Mouse (Mus musculus) left cerebral cortex, postnatal 10 days (tissue): Measurements from ENCODE around the gene Gm10643. TPM values are rescaled to one million over a fixed set of nuclear protein-coding genes. Genes with fewer than 3 reads are reported as not detected.

ENCODE experiments used
- DNase-seq, 2 experiments: peaks; one replicate each; pipeline ENCODE4 v3.0.0; 2021 to 2022; ENCODE audit warnings: low spot score in 2 of 2, mixed read lengths in 1 of 2; ENCODE audit errors: extremely low spot score in 1 of 2
- intact Hi-C: fragments of 180-260 bp; cut with DNase I; formaldehyde crosslinking; loops from one replicate; pipeline ENCODE4 v1.15.1; 2025
- total RNA-seq, 2 experiments: library from RNA; stranded (reverse); gene quantifications; 2 replicates each; pipeline ENCODE4 v1.2.3; 2021

Gene Gm10643
- total RNA-seq, result 1 to 10 TPM; 2.8 to 3.1 TPM

DNA sequence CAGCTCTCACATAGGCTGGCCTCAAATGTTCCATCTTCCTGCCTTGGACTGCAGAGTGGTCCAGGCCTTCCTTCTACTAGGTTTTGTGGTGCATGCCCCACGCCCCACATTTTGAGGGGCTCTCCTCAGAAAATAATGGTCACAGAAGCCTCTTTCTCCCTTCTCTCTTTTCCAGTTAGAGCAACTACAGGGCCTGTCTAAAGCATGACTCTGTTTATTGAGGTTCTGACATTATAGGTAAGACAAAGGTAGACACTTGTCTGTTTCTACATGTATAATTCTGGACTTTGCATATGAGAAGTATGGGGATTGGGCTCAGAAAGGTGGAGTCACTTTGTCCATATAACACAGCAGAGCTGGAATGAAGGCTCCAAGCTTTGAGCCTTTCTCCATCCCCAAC, at the start of gene Gm10643:
Gene Gm10643, minus strand, starts transcription at position 101 of the 400 bp plus-strand sequence.
- intact Hi-C loops, result no loop called here
- no peak for DNase-seq

DNA sequence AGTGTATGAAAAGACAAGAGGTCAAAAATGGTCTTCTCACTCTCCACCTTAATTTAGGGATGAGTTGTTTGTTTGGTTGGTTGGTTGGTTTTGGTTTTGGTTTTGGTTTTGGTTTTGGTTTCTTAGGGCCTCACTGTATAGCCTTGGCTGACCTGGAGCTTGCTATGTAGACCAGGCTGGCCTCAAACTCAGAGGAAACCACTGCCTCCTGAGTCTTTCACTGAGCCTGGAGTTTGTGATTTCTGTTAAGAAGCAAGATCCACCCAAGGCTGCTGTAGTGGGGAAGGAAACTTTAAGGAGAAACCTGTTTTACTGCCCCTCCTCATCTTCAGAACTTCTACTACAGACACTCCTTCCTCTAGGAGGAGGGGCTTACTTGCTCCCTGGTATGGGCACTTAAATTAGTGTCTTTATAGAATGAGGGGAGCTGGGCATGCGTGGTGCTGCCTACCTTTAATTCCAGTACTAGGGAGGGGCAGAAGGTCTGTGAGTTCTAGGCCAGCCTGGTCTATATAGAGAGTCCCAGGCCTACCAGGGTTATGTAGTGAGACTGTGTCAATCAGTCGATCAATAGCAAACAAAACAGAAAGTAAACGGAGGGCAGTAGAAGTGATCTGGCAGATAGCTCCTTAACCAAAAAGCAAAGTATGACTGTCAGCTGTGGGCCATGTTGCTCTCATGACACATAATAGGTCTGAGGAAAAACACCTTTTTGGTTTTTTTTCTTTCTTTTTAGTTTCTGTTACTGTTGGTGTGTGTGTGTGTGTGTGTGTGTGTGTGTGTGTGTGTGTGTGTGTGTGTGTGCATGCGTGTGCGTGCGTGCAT, 41.5 kb upstream of the Gm10643 start:
- no peak for DNase-seq
- intact Hi-C loops, result loop anchor here (10.0 kb wide), 1 partner anchor 72 kb away; no protein-coding TSS in a partner anchor

DNA sequence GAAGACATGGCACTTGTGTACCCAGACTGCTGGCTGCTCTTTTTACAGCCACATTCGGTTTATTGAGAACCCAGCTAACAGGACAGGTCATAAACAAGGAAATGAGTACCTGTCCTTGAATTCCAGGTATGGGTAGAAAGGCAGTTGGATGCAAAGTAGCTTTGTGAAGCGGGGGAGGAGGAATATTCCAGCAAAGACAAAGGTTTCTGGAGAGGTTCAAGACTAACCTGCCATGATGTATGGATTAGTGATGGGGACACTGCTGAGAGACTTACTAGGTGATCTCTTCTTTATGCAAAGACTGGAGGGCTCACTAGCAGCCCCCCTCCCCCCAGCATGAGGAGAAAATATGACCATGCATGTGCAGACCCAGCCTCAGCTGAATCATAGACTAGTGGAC, 40.7 kb upstream of the Gm10643 start:
- no peak for DNase-seq
- intact Hi-C loops, result loop anchor here (10.0 kb wide), 1 partner anchor 71 kb away; no protein-coding TSS in a partner anchor

DNA sequence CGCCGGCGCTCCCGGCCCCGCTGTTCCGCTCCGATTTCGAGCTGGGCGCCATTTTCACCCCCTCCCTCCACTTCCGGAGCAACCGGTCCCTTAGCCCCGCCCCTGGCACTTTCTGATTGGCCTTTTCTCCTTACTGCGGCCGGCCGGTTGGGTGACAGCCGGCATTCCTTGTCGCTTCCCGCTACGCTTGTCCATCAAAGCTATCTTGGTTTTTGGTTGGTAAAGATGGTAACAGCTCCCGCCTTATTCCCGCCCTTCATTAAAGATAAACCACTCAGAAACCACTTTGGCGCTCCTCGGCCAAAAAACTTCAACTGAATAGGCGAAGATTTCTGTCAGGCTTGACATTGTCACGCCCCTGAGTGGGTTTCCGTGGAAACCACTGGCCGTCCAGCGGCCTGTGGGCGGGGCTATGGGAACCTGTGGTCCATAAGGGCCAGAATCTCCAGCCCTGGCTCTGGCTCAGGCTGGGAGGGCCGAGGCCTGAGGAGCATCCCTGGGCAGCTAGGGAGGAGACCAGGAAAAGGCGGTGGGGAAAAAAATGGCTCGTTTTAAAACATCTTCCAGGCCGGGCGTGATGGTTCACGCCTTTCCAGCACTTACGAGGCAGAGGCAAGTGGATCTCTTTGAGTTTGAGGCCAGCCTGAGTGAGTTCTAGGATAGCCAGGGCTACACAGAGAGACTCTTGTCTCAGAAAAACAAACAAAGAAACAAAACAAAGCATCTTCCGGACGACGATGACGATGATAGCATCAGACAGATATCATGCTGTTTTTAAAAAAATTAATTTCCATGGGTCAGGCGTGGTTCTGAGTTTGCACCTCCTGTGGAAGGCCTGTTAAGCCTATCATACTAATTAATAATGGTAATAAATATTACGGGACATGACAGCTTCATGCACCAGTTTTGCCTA, 40.0 kb upstream of the Gm10643 start, which contains the start of gene Dcaf15:
Gene Dcaf15, minus strand, starts transcription at position 72 of the 913 bp plus-strand sequence.
- intact Hi-C loops, result loop anchor here (10.0 kb wide), 1 partner anchor 70 kb away; no protein-coding TSS in a partner anchor
- DNase-seq, result peak; percentile 99

DNA sequence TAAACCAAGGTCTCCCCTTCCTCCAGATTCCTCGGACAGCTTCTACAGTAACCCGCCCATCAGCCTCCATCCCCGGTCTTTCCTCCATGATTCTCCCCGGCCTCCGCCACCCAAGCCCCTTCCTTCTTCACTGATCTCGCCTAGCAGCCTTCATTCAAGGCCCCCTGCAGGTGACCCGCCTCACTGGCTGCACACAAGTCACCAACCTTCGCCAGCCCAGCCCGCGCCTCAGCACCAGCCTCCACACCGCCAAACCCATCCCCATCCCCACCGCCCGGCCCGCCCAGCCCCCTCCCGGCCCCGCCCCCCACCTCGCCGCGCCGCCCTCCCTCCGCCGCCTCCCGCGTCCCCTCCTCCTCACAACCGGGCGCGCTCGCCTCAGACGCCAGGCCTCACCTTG, 39.3 kb upstream of the Gm10643 start:
- DNase-seq, result peak in 1 of 2 experiments; percentile 80
- intact Hi-C loops, result loop anchor here (10.0 kb wide), 1 partner anchor 69 kb away; no protein-coding TSS in a partner anchor

DNA sequence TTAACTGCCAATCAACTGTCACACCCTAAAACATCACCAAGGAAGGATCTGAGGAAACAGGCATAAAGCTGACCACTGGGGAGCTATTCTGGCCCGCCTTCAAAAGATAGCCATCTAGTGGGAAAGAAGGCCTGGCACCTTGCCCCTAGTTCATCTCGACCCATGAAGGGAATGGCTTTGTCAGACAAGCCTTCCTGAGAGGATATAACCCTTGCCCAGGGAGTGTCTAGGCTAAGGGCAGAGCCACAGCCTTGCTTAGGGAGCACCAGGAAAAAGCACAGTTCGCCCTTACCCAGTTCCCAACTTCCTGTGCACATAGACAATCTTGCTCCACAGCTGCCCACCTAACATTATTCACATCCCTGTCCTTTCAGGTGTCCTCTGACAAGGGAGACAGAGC, 38.7 kb upstream of the Gm10643 start:
- intact Hi-C loops, result loop anchor here (10.0 kb wide), 1 partner anchor 69 kb away; no protein-coding TSS in a partner anchor
- no peak for DNase-seq

DNA sequence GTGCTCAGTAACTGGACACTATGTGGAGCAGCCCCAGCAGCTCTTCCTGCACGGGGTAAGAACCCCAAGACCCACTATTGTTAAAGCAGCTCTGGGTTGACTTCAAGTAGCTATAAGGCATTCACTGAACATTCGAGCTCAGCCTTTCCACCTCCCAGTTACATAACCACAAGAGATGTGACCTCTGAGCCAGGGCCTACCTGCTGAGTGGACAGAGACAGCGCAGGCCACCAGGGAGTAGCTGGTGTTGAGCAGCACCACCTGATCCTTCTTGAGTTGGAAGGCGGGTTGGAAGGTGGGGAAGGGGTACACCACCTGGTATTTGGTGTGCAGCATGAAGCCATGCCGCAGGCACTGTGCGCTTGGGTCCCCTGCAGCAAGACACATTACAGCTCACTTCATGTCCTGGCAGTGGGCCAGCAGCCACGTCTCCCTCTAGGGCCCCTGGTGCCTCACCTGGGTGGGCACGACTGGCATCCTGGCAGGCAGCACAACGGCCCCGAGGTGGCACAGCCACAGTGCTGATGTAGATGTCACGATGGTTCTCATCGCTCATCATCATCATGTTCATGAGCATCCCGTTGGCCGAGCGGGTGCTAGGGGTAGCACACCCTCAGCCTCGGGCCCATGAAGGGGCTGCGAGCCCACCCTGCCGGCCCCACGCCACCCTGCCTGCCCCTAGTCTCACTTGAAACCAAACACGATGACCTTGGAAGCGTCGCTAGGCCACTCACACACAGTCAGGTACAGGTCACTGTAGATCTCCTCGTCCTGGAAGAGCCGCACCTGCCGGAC, 36.7 kb upstream of the Gm10643 start:
- intact Hi-C loops, result loop anchor here (10.0 kb wide), 1 partner anchor 67 kb away; no protein-coding TSS in a partner anchor
- DNase-seq, result no peak

DNA sequence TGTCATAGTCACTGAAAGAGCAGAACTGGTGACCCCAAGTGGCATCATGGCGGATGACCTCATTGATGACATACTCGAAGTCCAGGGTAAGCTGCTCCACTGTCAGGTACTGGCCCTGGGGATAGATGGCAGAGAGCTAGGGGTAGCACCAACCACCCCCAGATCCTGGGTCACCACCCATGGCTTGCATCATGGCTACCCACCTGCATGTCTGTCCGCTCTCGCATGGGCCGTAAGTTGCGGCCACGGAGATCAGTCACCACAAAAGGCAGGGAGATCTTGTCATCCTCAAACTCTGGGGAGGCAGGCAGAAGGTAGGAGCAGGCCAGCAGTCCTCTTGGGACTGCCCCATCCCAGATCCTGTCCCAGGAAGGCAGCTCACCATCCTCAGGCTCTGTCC, 33.4 kb upstream of the Gm10643 start:
- no peak for DNase-seq
- intact Hi-C loops, result loop anchor here (5.0 kb wide), 1 partner anchor 39 kb away; no protein-coding TSS in a partner anchor

DNA sequence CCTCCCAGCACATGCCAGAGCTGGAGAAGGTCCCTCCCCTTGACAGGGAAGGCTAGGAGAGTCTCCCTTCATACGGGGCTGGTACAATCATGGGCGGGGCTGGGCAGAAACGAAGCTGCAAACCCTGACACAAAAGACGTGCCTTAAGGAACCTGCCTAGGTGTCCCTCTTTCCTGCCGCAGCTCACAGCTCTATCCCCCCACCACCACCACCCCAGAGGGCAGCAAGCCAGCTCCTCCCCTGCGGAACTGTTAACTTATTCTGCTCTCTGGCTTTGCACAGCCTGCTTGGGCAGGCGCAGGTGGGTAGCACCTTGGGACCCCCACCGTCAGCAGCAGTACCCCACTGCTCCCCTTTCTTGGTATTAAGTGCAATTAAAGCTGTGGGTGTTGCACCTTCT, 31.1 kb upstream of the Gm10643 start:
- no peak for DNase-seq
- intact Hi-C loops, result loop anchor here (5.0 kb wide), 1 partner anchor 41 kb away; no protein-coding TSS in a partner anchor

DNA sequence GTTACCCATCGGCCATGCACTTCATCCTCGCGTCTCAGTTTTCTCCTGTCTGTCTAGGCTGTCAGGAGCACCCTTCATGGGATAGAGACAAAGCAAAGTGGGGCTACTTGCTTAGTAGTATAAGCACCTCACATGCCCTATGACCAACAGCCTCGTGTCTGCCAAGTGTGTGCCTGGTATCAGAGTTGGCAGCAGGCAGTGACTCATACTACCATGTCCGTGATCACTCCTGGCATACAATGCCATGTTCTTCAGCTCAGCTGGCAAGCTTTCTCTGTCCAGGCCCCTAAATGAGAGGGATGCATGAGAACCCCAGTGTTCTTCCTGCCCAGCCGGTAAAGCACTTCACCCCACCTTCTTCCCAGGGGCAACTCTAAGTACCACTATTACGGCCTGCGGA, 25.6 kb upstream of the Gm10643 start:
- intact Hi-C loops, result no loop called here
- no peak for DNase-seq

DNA sequence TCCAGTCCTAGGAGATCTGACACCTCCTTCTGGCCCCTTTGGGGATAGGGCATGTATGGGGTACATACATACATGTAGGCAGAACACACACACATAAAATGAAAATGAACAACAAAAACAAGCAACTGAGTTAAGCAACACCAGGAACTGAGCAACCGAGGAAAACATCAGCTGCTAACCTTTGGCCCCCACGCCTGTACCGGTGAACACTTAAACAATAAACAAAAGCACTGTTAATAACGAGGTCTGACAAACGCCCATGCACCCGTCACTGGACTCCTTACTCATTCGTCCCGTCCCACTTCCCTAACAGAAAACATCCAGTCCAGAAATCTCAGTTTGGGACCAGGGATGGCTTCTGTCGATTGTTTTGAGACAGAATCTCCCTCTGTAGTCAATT, 24.3 kb upstream of the Gm10643 start:
- intact Hi-C loops, result no loop called here

DNA sequence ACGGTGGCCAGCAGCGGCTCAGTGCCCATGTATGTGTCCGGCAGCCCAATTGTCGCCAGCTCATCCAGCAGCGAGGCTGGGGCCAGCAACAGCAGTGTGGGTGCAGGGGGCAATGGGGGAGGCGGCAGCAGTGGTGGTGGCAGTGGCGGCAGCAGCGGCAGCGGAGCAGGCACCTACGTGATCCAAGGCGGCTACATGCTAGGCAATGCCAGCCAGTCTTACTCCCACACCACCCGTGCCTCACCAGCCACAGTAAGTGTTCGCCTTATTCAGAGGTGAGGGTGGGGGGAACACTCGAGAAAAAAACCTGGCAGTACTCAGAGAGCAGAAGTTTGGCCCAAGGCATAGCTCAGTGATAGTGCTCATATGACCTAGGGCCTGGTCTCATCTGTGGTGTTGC, 22.9 kb upstream of the Gm10643 start:
- intact Hi-C loops, result no loop called here
- no peak for DNase-seq

More for the DNA sequence above, 24.3 kb upstream of the Gm10643 start:
- no peak for DNase-seq

DNA sequence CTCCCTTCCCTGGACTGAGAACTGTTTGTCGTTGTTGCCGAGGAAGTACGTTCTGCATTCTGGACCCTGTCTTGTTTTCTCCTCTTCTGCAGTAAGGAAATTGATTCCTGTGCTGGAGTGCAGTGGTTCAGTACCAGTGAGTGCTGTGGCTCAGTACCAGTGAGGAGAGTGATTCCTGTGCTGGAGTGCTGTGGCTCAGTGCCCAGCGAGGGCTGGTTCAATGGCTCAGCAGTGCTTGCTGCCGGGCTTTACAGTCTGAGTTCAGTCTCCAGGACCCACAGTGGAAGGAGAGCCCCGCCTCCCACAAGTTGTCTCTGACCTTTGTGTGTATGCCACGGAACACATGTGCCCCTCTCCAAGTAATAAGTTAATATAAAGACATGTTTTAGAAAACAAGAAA, 22.2 kb upstream of the Gm10643 start:
- intact Hi-C loops, result no loop called here
- DNase-seq, result no peak

DNA sequence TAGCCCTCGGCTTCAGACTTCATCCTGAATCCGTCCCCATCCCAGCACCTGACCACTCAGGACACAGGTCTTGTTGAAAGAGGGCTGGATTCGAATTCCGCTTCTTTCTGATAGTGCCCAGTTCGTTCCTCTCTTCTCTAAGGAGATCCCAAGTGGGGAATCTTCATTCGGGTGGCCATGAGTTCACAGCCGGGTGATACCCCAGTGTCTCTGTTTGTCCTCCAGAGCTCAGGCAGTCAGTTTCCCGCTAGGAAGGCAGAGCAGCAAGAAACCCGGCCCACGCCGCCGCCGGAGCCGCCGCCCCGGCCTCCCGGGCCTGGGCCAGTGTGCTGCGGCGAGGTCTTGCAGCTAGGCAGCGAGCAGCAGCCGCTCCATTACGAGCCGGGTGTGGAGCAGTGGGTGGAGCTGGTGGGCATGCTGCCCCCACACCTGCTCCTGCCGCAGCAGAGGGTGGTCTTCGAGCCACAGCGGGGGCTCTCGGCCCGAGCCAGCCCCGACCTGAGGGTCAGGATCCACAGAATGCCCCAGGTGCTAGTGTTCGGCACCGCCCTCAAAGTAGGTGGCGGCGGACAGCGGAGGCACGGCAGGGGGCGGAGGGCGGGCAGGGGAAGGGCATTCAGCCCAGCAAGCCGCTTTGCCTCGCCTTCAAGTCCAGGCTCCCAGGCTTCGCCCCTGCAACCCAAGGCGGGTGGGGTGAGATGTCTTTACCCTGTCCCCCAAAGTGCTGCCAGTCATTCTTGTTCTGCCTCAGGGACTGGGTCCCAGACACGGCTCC, 19.6 kb upstream of the Gm10643 start:
- DNase-seq, result no peak
- intact Hi-C loops, result no loop called here

DNA sequence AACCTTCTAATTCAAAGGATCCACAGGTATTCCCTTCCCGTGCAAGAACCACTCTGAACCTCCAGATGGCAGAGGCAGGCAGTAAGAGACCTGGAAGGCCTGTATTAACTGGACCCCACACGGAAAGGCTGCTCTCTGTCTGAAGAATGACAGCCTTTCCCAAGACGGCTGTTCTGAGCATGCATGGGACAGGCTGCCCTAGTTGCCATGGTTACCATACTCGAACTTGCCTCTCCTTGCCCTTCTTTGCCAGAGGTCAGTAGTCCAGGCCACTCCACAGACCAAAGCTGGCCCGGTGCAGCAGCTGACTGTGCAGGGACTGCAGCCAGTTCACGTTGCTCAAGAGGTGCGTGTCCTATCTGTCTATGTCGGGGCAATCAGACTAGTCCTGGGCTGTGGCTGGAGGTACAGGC, 18.9 kb upstream of the Gm10643 start:
- intact Hi-C loops, result no loop called here
- no peak for DNase-seq

DNA sequence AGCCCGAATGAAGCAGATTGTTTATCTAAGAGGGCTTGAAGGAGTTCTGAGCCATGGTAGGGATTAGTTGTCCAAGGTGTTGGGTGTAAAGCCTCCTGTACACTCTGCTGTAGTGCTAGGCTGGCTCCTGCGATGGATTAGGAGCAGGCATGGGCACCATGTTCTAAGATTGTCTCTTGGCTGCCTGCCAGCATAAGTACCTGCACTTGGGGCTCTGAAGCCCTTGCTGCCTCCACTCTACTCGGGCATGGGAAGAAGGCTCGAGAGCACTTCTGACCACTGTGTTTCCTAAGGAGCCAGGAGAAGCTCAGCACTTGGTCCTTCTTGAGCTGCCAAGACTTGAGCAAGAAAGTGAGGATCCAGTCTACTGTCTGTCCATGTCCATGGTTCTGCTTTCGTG, 14.3 kb upstream of the Gm10643 start:
- intact Hi-C loops, result no loop called here
- no peak for DNase-seq

DNA sequence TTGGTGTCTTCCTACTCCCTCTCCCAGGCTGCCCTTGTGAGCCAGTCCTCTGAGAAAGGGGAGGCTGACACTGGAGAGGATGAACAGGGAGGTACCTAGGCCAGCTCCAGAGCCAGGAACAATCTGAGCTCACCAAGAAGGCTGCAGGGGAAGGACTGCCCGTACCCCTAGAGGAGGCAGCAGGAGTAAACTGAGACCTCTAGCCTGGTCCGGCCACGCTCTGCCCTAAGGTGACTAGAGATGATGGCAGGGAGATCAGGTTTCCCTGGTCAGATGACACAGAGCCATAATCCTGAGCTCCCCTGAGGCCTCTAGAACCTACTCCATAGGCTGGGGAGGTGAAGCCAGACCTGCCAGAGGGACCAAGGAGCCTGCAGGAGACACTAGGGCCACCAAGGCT, 11.9 kb upstream of the Gm10643 start:
- intact Hi-C loops, result no loop called here
- DNase-seq, result no peak

DNA sequence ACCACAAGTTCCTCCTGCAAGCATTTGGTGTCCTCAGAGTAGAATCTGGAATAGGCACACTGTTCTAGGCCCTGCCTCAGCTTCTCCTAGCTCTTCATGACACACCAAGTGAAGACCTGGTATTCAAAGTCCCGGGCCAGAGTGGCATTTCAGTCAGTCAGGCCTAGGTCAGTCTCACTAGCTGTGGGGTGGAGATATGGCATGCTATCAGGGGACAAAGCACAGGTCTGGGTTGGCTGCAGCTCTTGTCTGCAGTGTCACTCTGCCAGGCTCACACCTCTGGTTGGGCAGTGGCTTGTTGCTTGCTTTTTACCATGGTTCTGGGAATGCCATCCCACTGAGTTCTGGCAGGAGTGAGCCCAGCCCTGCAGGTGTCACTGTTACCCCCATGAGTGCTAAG, 11.5 kb upstream of the Gm10643 start:
- DNase-seq, result no peak
- intact Hi-C loops, result no loop called here
